Mouse (Mus musculus) lung, embryonic 15.5 days (tissue): ENCODE data around the gene Mpp3. TPM values are rescaled to one million over a fixed set of nuclear protein-coding genes. Genes with fewer than 3 reads are reported as not detected.

ENCODE experiments used
- ATAC-seq: fragments of 200-750 bp; cut with Nextera tagmentation; 2 replicates; pipeline ENCODE4 v1.8.0; 2017; ENCODE audit warnings: moderate number of reproducible peaks, borderline replicate concordance; ENCODE audit not compliant: low FRiP score, low TSS enrichment; ENCODE audit errors: extremely low read depth
- H3K27ac ChIP-seq: fragments of 300-500 bp; sonication (generic); 2 replicates; pipeline ENCODE4 v1.5.1; 2015; ENCODE audit warnings: moderate library complexity, mild to moderate bottlenecking, inconsistent platforms
- H3K27me3 ChIP-seq: fragments of 300-500 bp; sonication (generic); 2 replicates; pipeline ENCODE4 v1.6.1; 2015; ENCODE audit warnings: inconsistent platforms
- H3K36me3 ChIP-seq: fragments of 300-500 bp; sonication (generic); 2 replicates; pipeline ENCODE4 v1.6.1; 2015; ENCODE audit warnings: inconsistent platforms
- H3K4me1 ChIP-seq: fragments of 300-500 bp; sonication (generic); 2 replicates; pipeline ENCODE4 v1.6.1; 2015; ENCODE audit warnings: inconsistent platforms
- H3K4me2 ChIP-seq: fragments of 300-500 bp; sonication (generic); 2 replicates; pipeline ENCODE4 v1.6.1; 2015; ENCODE audit warnings: inconsistent platforms, mild to moderate bottlenecking, moderate library complexity
- H3K4me3 ChIP-seq: fragments of 300-500 bp; sonication (generic); 2 replicates; pipeline ENCODE4 v1.5.1; 2015; ENCODE audit warnings: mild to moderate bottlenecking, inconsistent platforms
- H3K9ac ChIP-seq: fragments of 300-500 bp; sonication (generic); 2 replicates; pipeline ENCODE4 v1.6.1; 2015; ENCODE audit warnings: inconsistent platforms
- H3K9me3 ChIP-seq: fragments of 300-500 bp; sonication (generic); 2 replicates; pipeline ENCODE4 v1.6.1; 2016; ENCODE audit warnings: inconsistent platforms
- WGBS: fragments of 180-500 bp; shearing (Covaris S2); methylation state at CpG from one replicate; pipeline ENCODE4 v1.1.7; 2015; 5-methylcytosine and 5-hydroxymethylcytosine counted together
- polyA plus RNA-seq: library from polyadenylated mRNA; unstranded; fragments of >200 nt; fragmentation: Nextera tagmentation; extraction: Ambion mirVana; gene quantifications from 2 replicates; pipeline ENCODE4 v1.2.1, GENCODE M21; 2015

Mpp3 gene
- polyA plus RNA-seq, 1 experiment from 2014 or later: 3.9 TPM

DNA sequence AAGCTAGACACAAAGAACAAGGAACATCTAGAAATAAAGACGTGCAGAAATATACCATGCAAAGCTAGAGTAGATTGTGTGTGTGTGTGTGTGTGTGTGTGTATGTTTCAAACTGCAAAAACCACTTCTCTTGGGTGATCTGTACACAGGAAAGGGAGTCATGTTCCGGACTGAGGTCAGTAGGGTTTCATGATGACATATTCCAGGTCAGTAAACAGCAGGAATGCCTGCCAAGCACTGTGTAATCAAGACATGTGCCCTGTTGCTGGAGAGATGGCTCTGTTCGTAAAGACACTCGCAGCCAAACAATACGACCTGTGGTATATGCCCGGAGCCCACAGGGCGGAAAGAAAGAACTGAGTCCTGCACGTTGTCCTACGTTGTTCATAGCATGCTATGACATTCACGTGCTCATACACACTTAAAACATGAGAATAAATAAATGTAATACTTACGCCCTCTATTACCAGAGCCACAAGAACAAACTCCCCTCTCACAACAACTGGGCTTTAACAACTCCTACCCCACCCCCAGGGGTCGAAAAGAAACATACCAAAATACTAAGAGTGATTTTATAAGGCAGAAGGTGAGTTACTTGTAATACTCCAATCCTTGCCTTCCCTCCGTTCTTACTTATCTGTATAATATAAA lies 11.4 kb upstream of the Mpp3 start:
- Histone ChIP-seq H3K27ac (no peak overlapping the region), H3K9ac (no peak overlapping the region), H3K4me1 (peaks cover 6% of the 10 kb centered on the region; the same call in 1 of the 2 replicates), H3K9me3 (no peaks in the 10 kb centered on the region), H3K4me3 (no peak overlapping the region), H3K36me3 (no peaks in the 10 kb centered on the region), H3K27me3 (0 out of 2 replicates have a peak, but pooled peaks cover 6% of the 10 kb centered on the region), H3K4me2 (no peak overlapping the region)
- WGBS: 55% methylated on average over 13 of the region's 13 CpGs
- ATAC-seq: no peak

DNA sequence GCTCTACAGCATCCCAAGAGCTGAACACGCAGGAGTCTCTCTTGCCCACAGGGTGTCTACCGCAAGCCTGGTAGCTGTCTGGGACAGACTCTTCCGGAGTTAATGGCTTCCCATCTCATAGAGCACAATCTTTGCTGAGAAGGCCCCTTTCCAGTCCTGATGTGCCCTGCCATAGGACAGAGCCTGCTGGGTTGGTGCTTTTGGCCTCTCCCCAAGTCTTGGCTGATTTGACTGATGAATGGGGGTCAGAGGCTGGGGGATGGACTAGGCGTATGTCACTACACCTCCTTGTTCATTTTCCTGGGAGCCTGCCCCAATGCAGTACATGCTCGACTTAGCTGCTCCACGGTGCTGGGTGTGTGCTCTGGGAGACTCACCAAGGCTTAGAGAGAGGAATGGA lies 9.5 kb upstream of the Mpp3 start:
- 72% methylated on average over 6 of the region's 6 CpGs for WGBS
- no peak for ATAC-seq

GRCm38 (mm10) chr11:102036336-102036735 lies 8.1 kb upstream of the Mpp3 start:
- H3K9me3 ChIP-seq: no peaks in the 10 kb centered on the region
- H3K27me3 ChIP-seq: 0 out of 2 replicates have a peak, but pooled peaks cover 6% of the 10 kb centered on the region
- no peak overlapping the region for H3K27ac ChIP-seq
- H3K4me1 ChIP-seq: peaks cover 6% of the 10 kb centered on the region; the same call in 1 of the 2 replicates
- no peaks in the 10 kb centered on the region for H3K36me3 ChIP-seq
- no peak for ATAC-seq
- WGBS: 66% methylated on average over 7 of the region's 7 CpGs
- no peak overlapping the region for H3K4me3 ChIP-seq
- H3K4me2 ChIP-seq: no peak overlapping the region
- H3K9ac ChIP-seq: no peak overlapping the region

More for the DNA sequence above, 9.5 kb upstream of the Mpp3 start:
- no peaks in the 10 kb centered on the region for H3K9me3 ChIP-seq
- no peak overlapping the region for H3K9ac ChIP-seq
- no peak overlapping the region for H3K27ac ChIP-seq
- peaks cover 6% of the 10 kb centered on the region; the same call in 1 of the 2 replicates for H3K4me1 ChIP-seq
- no peak overlapping the region for H3K4me3 ChIP-seq
- H3K36me3 ChIP-seq: no peaks in the 10 kb centered on the region
- no peak overlapping the region for H3K4me2 ChIP-seq
- 0 out of 2 replicates have a peak, but pooled peaks cover 6% of the 10 kb centered on the region for H3K27me3 ChIP-seq

GRCm38 (mm10) chr11:102035456-102035960 lies 7.2 kb upstream of the Mpp3 start:
- no peaks in the 10 kb centered on the region for H3K36me3 ChIP-seq
- peaks cover 6% of the 10 kb centered on the region; the same call in 1 of the 2 replicates for H3K4me1 ChIP-seq
- no peak overlapping the region for H3K4me2 ChIP-seq
- no peaks in the 10 kb centered on the region for H3K9me3 ChIP-seq
- no peak for ATAC-seq
- no peak overlapping the region for H3K4me3 ChIP-seq
- no peak overlapping the region for H3K9ac ChIP-seq
- no peak overlapping the region for H3K27ac ChIP-seq
- 0 out of 2 replicates have a peak, but pooled peaks cover 6% of the 10 kb centered on the region for H3K27me3 ChIP-seq
- WGBS: 62% methylated on average over 5 of the region's 5 CpGs

DNA sequence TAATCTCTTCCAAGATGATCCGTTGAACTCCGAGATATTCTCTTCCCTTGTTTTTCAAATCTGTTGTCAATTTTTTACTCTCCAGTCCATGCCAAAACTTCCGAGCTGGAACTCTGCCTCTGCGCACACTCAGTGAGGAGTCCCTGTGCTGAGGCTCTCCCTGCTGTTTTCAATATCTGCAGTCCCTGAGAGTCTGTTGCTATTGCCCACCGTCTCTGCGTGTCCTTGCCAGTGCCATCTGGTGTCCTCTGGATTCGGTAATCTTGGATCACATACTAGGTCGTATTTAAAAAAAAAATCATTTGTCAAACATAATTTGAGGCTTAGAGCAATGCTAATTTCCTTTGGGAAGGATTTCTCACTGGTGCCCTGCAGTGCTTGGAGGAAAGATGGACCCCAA lies 6.6 kb upstream of the Mpp3 start:
- Histone ChIP-seq H3K27ac (no peak overlapping the region), H3K9ac (no peak overlapping the region), H3K9me3 (no peaks in the 10 kb centered on the region), H3K4me3 (no peak overlapping the region), H3K36me3 (no peaks in the 10 kb centered on the region), H3K4me2 (no peak overlapping the region), H3K4me1 (peaks cover 6% of the 10 kb centered on the region; the same call in 1 of the 2 replicates), H3K27me3 (0 out of 2 replicates have a peak, but pooled peaks cover 6% of the 10 kb centered on the region)
- ATAC-seq: no peak
- WGBS: 64% methylated on average over 8 of the region's 8 CpGs

GRCm38 (mm10) chr11:102033055-102033591 lies 4.9 kb upstream of the Mpp3 start:
- H3K36me3 ChIP-seq: no peaks in the 10 kb centered on the region
- no peaks in the 10 kb centered on the region for H3K4me1 ChIP-seq
- H3K9me3 ChIP-seq: no peaks in the 10 kb centered on the region
- ATAC-seq: no peak
- no peak overlapping the region for H3K4me2 ChIP-seq
- H3K9ac ChIP-seq: no peak overlapping the region
- H3K4me3 ChIP-seq: no peak overlapping the region
- 0 out of 2 replicates have a peak, but pooled peaks cover 3% of the 10 kb centered on the region for H3K27me3 ChIP-seq
- WGBS: 82% methylated on average over 12 of the region's 12 CpGs
- no peak overlapping the region for H3K27ac ChIP-seq

DNA sequence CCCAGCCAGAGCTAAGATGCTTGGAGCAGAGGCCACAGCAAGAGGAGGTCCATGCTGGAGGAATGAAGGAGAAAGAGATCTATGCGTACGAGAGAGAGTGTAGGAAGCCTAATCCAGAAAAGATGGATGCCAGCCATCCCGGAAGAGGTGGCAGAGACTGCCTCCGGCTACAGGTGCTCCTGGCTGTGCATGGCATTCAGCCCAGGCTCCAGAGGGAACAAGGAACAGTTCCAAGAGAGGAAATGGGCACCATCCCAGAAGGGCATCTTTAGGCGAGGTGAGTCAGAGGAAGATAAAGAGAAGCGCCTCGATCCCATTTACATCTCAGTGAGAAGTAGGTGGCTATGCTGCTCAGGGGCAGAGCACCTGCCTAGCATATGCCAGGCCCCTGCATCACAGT lies 2.9 kb upstream of the Mpp3 start:
- WGBS: 67% methylated on average over 7 of the region's 7 CpGs
- no peak overlapping the region for H3K27ac ChIP-seq
- no peak for ATAC-seq

DNA sequence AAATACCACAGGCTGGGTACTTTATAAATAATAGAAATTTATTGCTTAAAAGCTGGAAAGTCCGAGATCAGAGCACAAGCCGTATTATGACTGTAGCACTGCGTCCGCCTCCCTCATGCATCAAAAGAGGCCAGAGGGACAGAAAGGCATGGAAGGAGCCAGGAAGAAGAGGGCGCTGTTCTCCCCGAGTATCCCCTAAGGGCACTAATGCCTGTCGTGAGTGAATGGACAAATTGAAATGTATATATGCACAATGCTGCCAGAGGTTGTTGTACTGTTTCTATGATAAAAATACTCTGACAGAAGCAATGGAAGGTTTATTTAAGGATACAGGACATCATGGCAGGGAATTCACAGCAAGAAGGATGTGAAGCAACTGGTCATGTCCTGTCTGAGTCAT lies 1.7 kb upstream of the Mpp3 start:
- Histone ChIP-seq H3K36me3 (no peaks in the 10 kb centered on the region), H3K27ac (no peak overlapping the region), H3K27me3 (peaks cover 11% of the 10 kb centered on the region; the same call in 1 of the 2 replicates), H3K4me1 (peaks cover 13% of the 10 kb centered on the region; the same call in 1 of the 2 replicates), H3K9me3 (no peaks in the 10 kb centered on the region), H3K4me2 (no peak overlapping the region), H3K4me3 (no peak overlapping the region), H3K9ac (no peak overlapping the region)
- no peak for ATAC-seq
- WGBS: 26% methylated on average over 7 of the region's 7 CpGs

More for the DNA sequence above, 2.9 kb upstream of the Mpp3 start:
- H3K9me3 ChIP-seq: no peaks in the 10 kb centered on the region
- no peak overlapping the region for H3K4me2 ChIP-seq
- no peaks in the 10 kb centered on the region for H3K36me3 ChIP-seq
- H3K4me3 ChIP-seq: no peak overlapping the region
- no peaks in the 10 kb centered on the region for H3K27me3 ChIP-seq
- H3K4me1 ChIP-seq: peaks cover 10% of the 10 kb centered on the region; the same call in 1 of the 2 replicates
- H3K9ac ChIP-seq: no peak overlapping the region

DNA sequence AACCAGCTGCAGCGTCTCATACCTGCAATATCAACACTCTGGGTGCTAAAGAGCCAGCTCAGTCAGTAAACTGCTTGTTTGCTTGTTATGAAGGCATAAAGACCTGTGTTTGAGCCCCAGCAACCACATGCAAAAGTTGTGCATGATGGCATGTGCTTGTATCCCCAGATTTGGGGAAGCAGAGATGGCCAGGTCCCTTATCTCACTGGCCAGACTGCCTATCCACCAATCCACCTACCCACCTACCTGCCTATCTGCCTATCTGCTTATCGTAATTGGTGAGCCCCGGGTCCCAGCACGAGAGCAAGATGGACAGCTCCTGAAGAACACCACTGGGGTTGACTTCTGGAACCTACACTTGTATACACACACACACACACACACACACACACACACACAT lies 1.0 kb upstream of the Mpp3 start:
- H3K4me3 ChIP-seq: no peak overlapping the region
- H3K27ac ChIP-seq: no peak overlapping the region
- H3K4me2 ChIP-seq: no peak overlapping the region
- no peak for ATAC-seq
- H3K27me3 ChIP-seq: peaks cover 13% of the 10 kb centered on the region; the same call in 1 of the 2 replicates
- H3K9me3 ChIP-seq: no peaks in the 10 kb centered on the region
- H3K9ac ChIP-seq: no peak overlapping the region
- H3K4me1 ChIP-seq: peaks cover 13% of the 10 kb centered on the region; the same call in 1 of the 2 replicates
- 73% methylated on average over 4 of the region's 4 CpGs for WGBS
- no peaks in the 10 kb centered on the region for H3K36me3 ChIP-seq

DNA sequence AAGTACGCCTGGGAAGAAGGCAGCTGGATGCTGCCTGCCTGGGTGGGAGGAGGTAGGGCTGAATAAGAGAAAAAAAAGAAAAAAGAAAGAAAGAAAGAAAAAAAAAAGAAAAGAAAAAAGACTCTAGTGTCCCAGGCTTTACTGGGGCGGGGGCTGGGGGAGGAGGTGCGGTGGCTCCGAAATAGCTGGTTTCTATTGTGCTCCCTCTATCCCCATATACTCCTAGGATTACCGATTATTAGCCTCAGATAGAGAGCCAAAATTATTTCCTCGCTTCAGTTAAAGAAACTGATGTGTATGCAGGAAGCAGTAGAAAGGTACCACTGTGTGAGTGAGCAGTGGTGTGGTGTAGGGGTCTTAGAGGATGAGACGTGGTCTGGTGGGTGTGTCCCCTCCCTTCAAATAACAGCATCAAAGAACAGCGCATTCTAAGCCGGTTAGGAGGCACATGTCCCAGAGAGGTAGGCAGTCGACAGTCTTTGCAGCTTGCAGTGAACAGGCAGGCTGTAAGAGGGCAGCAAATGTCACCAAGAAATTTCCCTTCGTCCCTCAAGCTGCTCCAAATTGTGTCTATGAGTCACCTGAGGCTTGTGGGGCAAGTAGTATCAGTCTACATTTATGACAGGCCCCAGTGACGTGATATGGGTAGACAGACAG lies 772 bp downstream of the Mpp3 start:
- 6% methylated on average over 12 of the region's 12 CpGs for WGBS
- Histone ChIP-seq H3K4me2 (peak overlapping the region; percentile 99), H3K27me3 (peaks cover 13% of the 10 kb centered on the region; the same call in 1 of the 2 replicates), H3K4me3 (peak overlapping the region; percentile 66), H3K36me3 (no peaks in the 10 kb centered on the region), H3K9me3 (no peaks in the 10 kb centered on the region), H3K27ac (0 out of 2 replicates have a peak overlapping the region, but pooled peaks have one; percentile 1), H3K4me1 (peaks cover 13% of the 10 kb centered on the region; the same call in 1 of the 2 replicates), H3K9ac (peak overlapping the region; percentile 57; the same call in 1 of the 2 replicates)
- ATAC-seq: 0 out of 2 replicates have a peak, but pooled peaks have one; percentile 1

DNA sequence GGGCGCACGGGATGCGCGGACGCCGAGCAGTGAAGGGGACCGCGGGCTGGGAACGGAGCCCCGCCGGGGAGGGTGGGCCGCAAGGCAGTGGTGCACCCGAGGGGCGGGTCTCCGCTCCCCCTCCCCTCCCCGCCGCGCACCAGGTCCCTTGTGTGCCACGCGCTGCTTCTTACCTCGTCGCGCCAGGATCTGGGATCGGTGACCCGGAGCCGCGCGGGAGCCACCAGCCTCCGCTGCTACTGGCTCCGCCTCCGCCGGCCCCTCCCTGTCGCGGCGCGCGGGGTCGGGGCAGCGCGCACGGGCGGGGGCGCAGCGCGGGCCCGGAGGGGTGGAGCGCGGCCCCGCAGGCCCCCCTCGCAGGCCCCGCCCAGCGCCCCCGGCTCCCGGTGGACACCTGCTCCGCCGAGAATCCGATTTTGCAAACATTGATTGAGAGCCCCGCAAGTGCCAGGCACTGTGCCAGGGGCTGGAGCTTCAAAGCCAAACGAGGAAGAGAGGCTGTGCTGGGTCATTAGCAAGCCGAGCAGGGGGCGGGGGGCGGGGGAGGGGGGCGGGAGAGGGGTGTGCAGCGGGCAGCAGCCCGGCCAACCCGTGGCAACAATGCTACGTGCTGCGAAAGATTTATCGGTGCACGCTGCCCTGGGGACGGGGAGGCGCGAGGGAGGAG lies 1.4 kb downstream of the Mpp3 start:
- WGBS: 1% methylated on average over 45 of the region's 73 CpGs
- Histone ChIP-seq H3K36me3 (no peaks in the 10 kb centered on the region), H3K9ac (peak overlapping the region; percentile 57), H3K4me3 (peak overlapping the region; percentile 66), H3K4me1 (peaks cover 13% of the 10 kb centered on the region; the same call in 1 of the 2 replicates), H3K27me3 (peaks cover 13% of the 10 kb centered on the region; the same call in 1 of the 2 replicates), H3K27ac (peak overlapping the region; percentile 1; the same call in 1 of the 2 replicates), H3K4me2 (peak overlapping the region; percentile 99), H3K9me3 (no peaks in the 10 kb centered on the region)
- peak; percentile 89 for ATAC-seq
